Mouse (Mus musculus) testis, adult 2 months (tissue): ENCODE data around the gene Timm50.

ENCODE experiments used
- CTCF ChIP-seq: fragments of 200-500 bp; IDR thresholded peaks from 2 replicates; pipeline ENCODE4 v1.5.1; 2012; ENCODE audit warnings: low read depth, mild to moderate bottlenecking, inconsistent platforms, low read length, moderate library complexity; ENCODE audit not compliant: control insufficient read depth, insufficient read depth, insufficient replicate concordance
- POLR2A ChIP-seq: fragments of 200-500 bp; IDR thresholded peaks from 2 replicates; pipeline ENCODE4 v1.6.1; 2012; ENCODE audit warnings: low read depth, mild to moderate bottlenecking, inconsistent platforms, low read length, moderate library complexity; ENCODE audit not compliant: control insufficient read depth

GRCm38 (mm10) chr7:28262861-28263260 is 49.0 kb downstream of the Timm50 start:
- no peak for TF ChIP-seq CTCF
- no peak for TF ChIP-seq POLR2A
